Mouse (Mus musculus) CD8-positive naive resting alpha-beta T cell, adult 2 months (primary cell): ENCODE results near the gene Olfr875.
"Not testable (repeated sequence)": the region's sequence is repeated elsewhere in the genome, so short reads cannot be mapped to it uniquely, and the experiment has no call there.

Source experiments
- DNase-seq, 2 experiments: peaks; one replicate each; pipeline ENCODE4 v3.0.0; 2022; ENCODE audit warnings: low read depth in 2 of 2, low spot score in 2 of 2

The Olfr875 gene

DNA sequence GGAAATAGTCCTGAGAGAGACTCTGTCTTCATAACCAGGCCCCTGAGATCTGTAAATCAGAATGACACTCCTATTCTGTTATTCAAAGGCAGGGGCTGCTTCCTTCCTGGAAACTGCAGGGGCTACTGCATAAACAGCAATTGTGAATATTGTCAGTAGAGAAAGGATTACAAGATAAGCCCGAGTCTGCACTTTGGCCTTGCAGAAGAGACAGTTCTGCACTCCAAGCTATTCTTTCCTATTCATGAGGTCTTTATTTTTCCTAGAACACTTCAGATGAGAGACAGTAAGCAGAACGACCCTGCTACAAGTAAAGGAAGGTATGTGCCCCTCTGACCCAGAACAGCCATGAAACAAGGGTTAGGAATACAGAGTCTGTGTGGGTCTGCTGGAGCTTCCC lies at the start of gene Olfr875:
Olfr875 (plus strand) TSS at position 99 of the 400 bp plus-strand sequence.
- no peak for DNase-seq

- DNase-seq, result no peak
Measured at GRCm38 (mm10) chr9:37734310-37734709, 37.3 kb upstream of the Olfr875 start.

DNA sequence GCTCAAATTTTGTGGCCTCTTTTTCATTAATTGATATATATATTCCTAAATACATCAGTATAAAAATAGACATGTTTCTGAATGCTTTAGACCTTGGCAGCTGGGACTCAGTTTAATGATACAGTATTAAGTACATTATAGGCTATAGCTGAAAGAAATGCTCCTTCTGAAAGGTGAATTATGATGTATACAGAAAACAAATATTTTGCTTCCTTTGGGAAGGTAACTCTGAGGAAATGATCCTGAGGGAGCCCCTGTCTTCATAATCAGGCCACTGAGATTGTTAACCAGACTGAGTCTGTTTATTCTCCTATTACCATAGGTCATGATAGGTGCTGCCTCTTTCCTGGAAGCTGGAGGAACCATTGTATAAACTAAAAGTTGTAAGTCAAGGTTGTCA lies 26.9 kb upstream of the Olfr875 start, which contains the start of gene Olfr874:
Olfr874 (plus strand) TSS at position 301 of the 400 bp plus-strand sequence.
- no peak for DNase-seq

- no peak for DNase-seq
Measured at GRCm38 (mm10) chr9:37750319-37751075, 21.2 kb upstream of the Olfr875 start.

DNA sequence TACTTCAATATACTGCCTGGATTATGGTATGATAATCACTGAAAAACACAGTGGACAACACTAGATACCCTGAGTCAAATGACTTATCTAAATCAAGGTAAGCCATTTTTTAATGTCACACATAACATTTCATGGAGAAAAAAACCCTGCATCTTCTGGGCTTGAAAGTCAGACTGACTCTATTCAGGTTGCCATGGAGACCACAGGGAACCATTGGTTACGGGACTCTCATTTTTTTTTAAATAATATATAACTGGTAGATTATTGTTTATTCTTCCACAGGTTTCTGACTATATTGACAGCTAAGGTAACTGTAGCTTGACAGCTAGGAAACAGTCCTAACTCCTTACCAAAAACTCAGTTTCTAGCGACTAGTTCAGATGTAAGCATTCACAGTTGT lies 20.2 kb upstream of the Olfr875 start:
- DNase-seq, result no peak

GRCm38 (mm10) chr9:37752006-37752405 lies 19.7 kb upstream of the Olfr875 start:
- DNase-seq, result no peak

DNA sequence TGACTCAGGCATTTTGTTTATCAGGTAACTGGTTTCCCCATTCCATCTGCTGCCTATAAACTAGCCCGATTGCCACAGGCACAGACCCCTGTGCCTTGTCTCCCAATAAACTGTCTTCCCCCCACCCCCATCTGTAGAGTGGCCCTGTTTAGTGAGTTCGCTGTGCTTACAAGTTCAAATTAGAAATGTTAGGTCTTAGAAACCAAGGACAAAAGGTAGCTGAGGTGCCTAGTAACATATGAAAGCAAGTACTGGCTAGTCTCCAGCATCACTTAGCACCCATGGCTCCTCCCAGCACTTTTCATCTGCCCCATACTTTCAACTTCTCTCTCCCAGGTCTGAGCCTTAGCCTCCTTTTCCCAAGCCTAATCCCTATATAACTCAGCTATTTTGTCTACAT lies 9.9 kb upstream of the Olfr875 start:
- DNase-seq, result no peak

DNA sequence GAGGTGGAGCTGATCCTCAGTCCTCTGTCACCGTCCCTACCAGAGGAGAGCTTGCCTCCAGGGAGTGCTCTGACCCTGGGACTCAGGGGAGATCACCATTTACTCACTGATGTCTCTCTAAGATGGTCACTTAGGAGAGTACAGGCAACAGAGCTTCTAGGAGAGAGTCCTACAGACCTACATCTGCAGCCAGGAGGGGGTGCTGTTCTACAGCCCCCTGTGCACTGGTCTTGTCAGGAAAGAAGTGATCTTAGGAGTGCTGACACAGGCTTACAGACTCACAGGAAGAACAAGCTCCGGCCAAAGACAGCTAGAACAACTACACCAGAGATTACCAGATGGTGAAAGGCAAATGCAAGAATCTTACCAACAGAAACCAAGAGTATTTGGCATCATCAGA lies 9.1 kb upstream of the Olfr875 start:
- no peak for DNase-seq

GRCm38 (mm10) chr9:37770661-37771060 lies 996 bp upstream of the Olfr875 start:
- no peak for DNase-seq

DNA sequence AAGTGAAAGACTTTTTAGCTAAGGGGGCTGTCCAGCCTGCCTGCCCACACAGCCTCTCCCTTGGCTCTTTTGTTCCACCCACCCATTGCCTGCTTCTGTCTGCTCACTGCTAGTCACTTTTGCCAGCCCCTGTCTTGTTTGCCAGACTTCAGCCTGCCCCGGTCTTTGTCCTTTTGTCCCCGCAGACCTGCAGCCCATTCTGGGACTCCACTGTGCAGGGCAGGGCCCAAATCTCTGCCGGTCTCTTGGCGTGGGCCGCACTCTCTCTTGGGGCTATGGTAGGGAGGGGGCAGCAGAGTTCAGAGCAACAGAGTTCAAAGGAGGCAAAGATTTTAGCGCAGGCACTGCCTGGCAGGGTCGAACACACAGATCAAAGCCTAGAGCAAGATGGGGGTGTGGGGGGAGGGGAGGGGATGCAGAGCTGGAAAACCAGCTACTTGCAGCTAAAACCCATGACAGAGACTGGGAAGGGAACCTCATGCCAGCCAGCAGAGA lies 11.2 kb downstream of the Olfr875 start:
- no peak for DNase-seq

- not testable (repeated sequence) for DNase-seq
Measured at GRCm38 (mm10) chr9:37783394-37784387, 12.0 kb downstream of the Olfr875 start.

- DNase-seq, result no peak
Measured at GRCm38 (mm10) chr9:37786411-37786810, 14.8 kb downstream of the Olfr875 start.

DNA sequence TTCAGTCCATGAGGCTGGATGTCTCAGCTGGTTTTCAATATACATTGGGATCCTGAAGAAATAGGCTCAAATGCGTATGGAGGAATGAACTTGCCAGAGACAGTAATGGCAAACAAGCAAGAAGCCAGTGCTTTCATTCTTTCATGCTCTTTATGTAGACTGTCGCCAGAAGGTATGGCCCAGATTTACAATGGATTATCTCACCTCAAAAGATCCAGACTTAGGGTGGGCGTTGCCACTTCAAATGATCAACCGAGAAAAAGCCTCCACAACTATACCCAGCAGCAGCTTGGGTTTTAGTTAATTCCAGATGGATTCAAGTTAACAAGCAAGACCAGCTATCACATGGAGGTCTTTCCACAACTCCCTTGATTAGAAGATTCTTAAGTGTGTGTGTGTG lies 30.4 kb downstream of the Olfr875 start:
- DNase-seq, result no peak

DNA sequence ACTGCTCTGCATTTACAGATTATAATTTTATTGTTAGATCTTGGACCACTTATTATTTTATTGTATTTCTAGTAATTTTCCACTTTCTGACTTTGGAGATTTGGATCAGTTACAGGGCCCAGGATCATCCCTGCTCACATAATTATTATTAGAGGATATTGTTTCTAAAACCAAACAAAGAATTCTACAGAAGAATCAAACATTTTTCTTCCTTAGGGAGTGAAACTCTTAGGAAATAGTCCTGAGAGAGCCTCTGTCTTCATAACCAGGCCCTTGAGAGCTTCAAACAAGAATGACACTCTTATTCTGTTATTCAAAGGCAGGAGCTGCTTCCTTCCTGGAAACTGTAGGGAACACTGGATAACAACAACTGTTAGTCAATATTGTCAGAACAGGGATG lies 31.1 kb downstream of the Olfr875 start, which contains the start of gene Olfr876:
Olfr876 (plus strand) TSS at position 301 of the 400 bp plus-strand sequence.
- no peak for DNase-seq

DNA sequence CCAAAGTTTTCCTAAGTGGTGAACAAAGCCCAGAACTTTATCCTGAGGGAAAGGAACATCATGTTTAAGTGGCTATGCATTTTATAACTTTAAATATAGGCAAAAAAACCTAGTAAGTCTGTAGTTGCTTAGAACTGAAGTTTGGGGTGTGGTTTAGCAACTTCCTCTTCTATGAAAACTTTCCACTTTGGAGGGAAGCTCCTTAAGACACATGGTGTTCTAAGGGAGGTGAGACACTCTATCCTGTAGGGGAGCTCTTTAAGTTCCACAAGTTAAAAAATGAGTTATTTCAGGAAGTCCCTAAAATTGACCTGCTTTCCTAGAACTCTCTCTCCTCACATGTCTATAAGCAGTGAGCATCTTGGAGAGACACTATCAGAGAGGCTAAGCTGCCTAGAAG lies 35.6 kb downstream of the Olfr875 start:
- DNase-seq, result no peak

DNA sequence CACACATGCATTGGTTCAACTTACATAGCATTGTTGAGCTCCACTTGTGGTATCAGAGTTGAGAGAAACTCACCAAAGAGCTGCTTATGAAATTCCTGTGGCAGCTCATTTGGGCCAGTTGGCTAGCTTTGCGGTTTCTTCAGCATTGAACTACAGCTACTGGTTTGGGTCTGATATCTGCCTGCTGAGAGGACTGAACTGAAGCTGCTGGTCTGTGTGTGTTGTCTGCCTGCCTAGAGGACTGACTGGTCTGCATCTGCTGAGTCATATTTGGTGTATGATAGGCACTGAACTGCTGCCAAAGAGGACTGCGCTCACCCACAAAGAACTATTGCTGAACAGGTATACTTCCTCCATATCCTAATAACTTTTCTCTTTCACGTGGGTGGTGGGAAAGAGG lies 36.8 kb downstream of the Olfr875 start:
- no peak for DNase-seq

DNA sequence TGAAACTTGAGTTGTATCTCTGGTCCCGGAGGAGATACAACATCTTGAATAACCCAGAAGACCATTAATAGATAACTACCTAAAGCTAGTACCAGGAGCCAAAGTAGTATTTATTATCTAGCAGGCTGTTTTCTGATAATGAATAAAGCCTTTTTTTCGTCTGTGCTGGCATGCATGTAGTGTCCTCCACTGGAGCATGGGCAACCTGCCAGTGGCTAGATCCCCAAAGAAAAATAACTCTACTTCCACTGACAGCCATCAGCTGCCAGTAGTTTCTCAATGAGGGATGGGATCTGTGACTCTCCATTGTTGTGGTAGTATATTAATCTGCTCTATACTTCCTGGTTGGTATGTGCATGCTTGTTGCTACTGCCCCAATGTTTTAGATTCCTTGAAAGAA lies 37.3 kb downstream of the Olfr875 start:
- no peak for DNase-seq

DNA sequence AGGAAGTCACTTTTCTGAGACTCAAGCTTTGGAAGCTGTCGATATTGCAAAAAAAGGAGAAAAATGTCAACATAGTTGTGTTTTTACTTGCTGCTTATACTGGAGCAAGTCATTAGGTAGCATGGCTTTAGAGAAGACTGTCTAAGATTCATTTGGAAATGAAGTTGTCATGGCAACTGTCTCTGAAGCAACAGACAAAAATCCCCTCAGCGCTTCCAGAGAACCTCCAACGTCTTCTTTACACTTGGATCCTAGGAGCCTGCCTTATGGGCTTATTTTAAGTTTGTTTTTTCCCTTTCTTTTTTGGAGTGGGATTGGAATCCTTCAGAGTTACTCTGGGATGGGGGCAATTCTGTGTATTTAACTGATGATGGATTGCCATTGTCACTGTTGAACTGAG lies 43.0 kb downstream of the Olfr875 start:
- DNase-seq, result no peak
